Mouse (Mus musculus): ENCODE results near the gene Hyls1. TPM values are rescaled to one million over a fixed set of nuclear protein-coding genes. Genes with fewer than 3 reads are reported as not detected.
"Not testable (repeated sequence)": the region's sequence is repeated elsewhere in the genome, so short reads cannot be mapped to it uniquely, and the experiment has no call there.

The Hyls1 gene
- 26.1 and 29.5 TPM in 2 replicates for polyA plus RNA-seq (2011; ENCODE audit: insufficient read depth, insufficient read length, low read depth, missing spikeins)

GRCm38 (mm10) chr9:35569571-35570534 lies at the start of gene Hyls1, which contains the start of gene Pate2:
Gene Hyls1, minus strand, starts transcription at chr9:35570398.
Gene Pate2, plus strand, starts transcription at chr9:35570284.
- peak within 1 kb of the TSS; percentile 47 for H3K27ac ChIP-seq (ENCODE audit: insufficient read depth, low read length)
- no peaks in the 10 kb centered on the region for H3K27me3 ChIP-seq (ENCODE audit: control insufficient read depth, insufficient read depth, low read length, poor library complexity, severe bottlenecking)
- peak within 1 kb of the TSS; percentile 61 for H3K9ac ChIP-seq (ENCODE audit: low read depth, poor library complexity, severe bottlenecking)
- H3K36me3 ChIP-seq (ENCODE audit: control insufficient read depth, insufficient read depth, low read length, poor library complexity, severe bottlenecking) = peaks cover 35% of the 10 kb centered on the region
- no peak for TF ChIP-seq CTCF (IDR thresholded peaks at IDR 0.05; ENCODE audit: low read depth, low read length)
- peak; percentile 48 for TF ChIP-seq POLR2A (IDR thresholded peaks at IDR 0.05; ENCODE audit: insufficient read depth, low read length)
- no peak for TF ChIP-seq EP300 (IDR thresholded peaks at IDR 0.05; ENCODE audit: insufficient read depth, low read depth, low read length)
- H3K4me3 ChIP-seq (ENCODE audit: low read depth, low read length) = peak within 1 kb of the TSS; percentile 81
- H3K9me3 ChIP-seq (replicated peaks; ENCODE audit: control insufficient read depth, insufficient read depth, low read length, poor library complexity, severe bottlenecking) = no peaks in the 10 kb centered on the region
- no peaks in the 10 kb centered on the region for H3K4me1 ChIP-seq (ENCODE audit: control insufficient read depth, insufficient read depth, low read length)

GRCm38 (mm10) chr9:35616784-35617183 lies 46.6 kb upstream of the Hyls1 start:
- H3K9ac ChIP-seq (ENCODE audit: low read depth, poor library complexity, severe bottlenecking); H3K36me3 ChIP-seq (ENCODE audit: control insufficient read depth, insufficient read depth, low read length, poor library complexity, severe bottlenecking); H3K27ac ChIP-seq (ENCODE audit: insufficient read depth, low read length); H3K4me1 ChIP-seq (ENCODE audit: control insufficient read depth, insufficient read depth, low read length); H3K4me3 ChIP-seq (ENCODE audit: low read depth, low read length); H3K27me3 ChIP-seq (ENCODE audit: control insufficient read depth, insufficient read depth, low read length, poor library complexity, severe bottlenecking); H3K9me3 ChIP-seq (replicated peaks; ENCODE audit: control insufficient read depth, insufficient read depth, low read length, poor library complexity, severe bottlenecking): not testable (repeated sequence)

DNA sequence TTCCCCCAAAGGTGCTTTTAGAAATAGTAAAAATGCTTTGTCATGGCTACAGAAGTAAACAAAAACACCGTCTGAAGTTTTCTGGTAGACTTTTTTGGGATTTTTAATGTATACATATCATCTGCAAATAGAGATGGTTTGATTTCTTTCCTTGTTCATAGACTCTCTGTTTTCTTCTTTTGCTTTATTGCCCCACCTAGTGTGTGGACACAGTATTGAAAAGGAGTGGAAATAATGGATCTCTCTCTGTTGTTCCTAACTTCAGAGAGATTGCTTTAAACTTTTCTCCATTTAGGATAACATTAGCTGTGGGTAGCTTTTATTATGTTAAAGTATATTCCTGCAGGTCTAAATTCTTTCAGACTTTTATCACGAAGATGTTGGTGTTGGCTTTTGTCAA lies 43.8 kb upstream of the Hyls1 start:
- H3K9ac ChIP-seq (ENCODE audit: low read depth, poor library complexity, severe bottlenecking) = no peak overlapping the region
- TF ChIP-seq EP300 (IDR thresholded peaks at IDR 0.05; ENCODE audit: insufficient read depth, low read depth, low read length) (no peak), POLR2A (IDR thresholded peaks at IDR 0.05; ENCODE audit: insufficient read depth, low read length) (no peak), CTCF (IDR thresholded peaks at IDR 0.05; ENCODE audit: low read depth, low read length) (no peak)
- H3K27ac ChIP-seq (ENCODE audit: insufficient read depth, low read length) = no peak overlapping the region
- no peaks in the 10 kb centered on the region for H3K4me1 ChIP-seq (ENCODE audit: control insufficient read depth, insufficient read depth, low read length)
- H3K27me3 ChIP-seq (ENCODE audit: control insufficient read depth, insufficient read depth, low read length, poor library complexity, severe bottlenecking) = no peaks in the 10 kb centered on the region
- no peaks in the 10 kb centered on the region for H3K36me3 ChIP-seq (ENCODE audit: control insufficient read depth, insufficient read depth, low read length, poor library complexity, severe bottlenecking)
- H3K4me3 ChIP-seq (ENCODE audit: low read depth, low read length) = no peak overlapping the region
- no peaks in the 10 kb centered on the region for H3K9me3 ChIP-seq (replicated peaks; ENCODE audit: control insufficient read depth, insufficient read depth, low read length, poor library complexity, severe bottlenecking)

DNA sequence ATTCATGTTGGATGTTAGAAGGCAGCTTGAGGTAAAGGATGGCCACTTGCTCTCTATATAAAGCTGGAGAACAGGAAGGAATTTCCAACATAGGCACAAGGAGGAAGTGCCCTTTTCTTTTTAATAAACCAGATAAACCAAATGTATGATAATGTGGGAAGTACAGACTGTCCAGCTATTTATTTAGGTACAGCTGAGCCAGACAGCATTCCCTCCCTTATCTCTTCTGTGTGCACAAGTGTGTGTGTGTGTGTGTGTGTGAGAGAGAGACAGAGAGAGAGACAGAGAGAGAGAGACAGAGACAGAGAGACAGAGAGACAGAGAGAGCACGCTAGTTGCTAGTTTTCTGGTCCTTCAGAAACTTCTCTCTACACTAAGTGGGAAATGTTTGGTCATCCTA lies 41.6 kb upstream of the Hyls1 start, which contains the start of gene Pate4:
TSS of gene Pate4 (minus strand) at position 101 of the 400 bp plus-strand sequence.
- Histone ChIP-seq H3K4me3 (ENCODE audit: low read depth, low read length) (no peak within 1 kb of the TSS), H3K27me3 (ENCODE audit: control insufficient read depth, insufficient read depth, low read length, poor library complexity, severe bottlenecking) (no peaks in the 10 kb centered on the region), H3K4me1 (ENCODE audit: control insufficient read depth, insufficient read depth, low read length) (no peaks in the 10 kb centered on the region)

DNA sequence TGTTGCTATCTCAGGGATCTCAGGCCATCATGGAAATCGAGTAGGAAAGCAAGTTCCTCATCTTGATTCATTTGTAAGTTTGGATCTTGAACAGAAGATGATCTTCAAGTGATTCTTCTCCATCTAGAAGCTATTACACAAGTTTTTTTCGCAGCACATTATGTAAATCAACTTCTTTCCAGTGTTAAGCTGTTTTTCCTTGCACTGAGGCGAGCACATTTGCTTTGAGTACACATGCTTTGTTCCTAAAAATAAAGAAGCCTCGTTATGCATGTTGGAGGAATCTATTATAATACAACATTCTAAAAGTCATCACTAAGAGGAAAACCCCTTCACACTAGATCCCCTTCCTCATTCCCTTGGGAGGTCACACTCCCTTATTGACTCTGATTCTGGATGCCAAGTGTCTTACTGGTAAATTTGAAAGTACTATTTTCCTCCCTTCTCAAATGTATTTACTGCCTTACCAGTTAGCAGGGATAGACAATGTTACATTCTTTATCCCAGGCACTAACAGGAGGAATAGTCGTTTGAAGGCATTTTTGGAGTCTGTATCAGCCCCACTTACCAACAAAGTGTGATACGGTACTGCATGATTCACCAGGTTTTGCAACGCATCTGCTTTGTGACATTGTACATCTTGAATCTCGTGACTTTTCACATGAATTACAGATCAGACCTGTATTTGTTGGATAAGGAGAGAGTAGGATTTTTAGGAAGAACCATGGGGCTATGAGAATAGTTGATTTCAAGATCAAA lies 37.6 kb upstream of the Hyls1 start:
- H3K27me3 ChIP-seq (ENCODE audit: control insufficient read depth, insufficient read depth, low read length, poor library complexity, severe bottlenecking) = no peaks in the 10 kb centered on the region
- no peaks in the 10 kb centered on the region for H3K4me1 ChIP-seq (ENCODE audit: control insufficient read depth, insufficient read depth, low read length)
- no peak overlapping the region for H3K27ac ChIP-seq (ENCODE audit: insufficient read depth, low read length)
- no peaks in the 10 kb centered on the region for H3K9me3 ChIP-seq (replicated peaks; ENCODE audit: control insufficient read depth, insufficient read depth, low read length, poor library complexity, severe bottlenecking)
- TF ChIP-seq CTCF (IDR thresholded peaks at IDR 0.05; ENCODE audit: low read depth, low read length) (no peak), EP300 (IDR thresholded peaks at IDR 0.05; ENCODE audit: insufficient read depth, low read depth, low read length) (no peak), POLR2A (IDR thresholded peaks at IDR 0.05; ENCODE audit: insufficient read depth, low read length) (no peak)
- no peaks in the 10 kb centered on the region for H3K36me3 ChIP-seq (ENCODE audit: control insufficient read depth, insufficient read depth, low read length, poor library complexity, severe bottlenecking)
- no peak overlapping the region for H3K4me3 ChIP-seq (ENCODE audit: low read depth, low read length)
- H3K9ac ChIP-seq (ENCODE audit: low read depth, poor library complexity, severe bottlenecking) = no peak overlapping the region

More for the DNA sequence above, 41.6 kb upstream of the Hyls1 start, which contains the start of gene Pate4:
- Histone ChIP-seq H3K36me3 (ENCODE audit: control insufficient read depth, insufficient read depth, low read length, poor library complexity, severe bottlenecking) (no peaks in the 10 kb centered on the region), H3K27ac (ENCODE audit: insufficient read depth, low read length) (no peak within 1 kb of the TSS), H3K9me3 (replicated peaks; ENCODE audit: control insufficient read depth, insufficient read depth, low read length, poor library complexity, severe bottlenecking) (no peaks in the 10 kb centered on the region), H3K9ac (ENCODE audit: low read depth, poor library complexity, severe bottlenecking) (no peak within 1 kb of the TSS)
- no peak for TF ChIP-seq POLR2A (IDR thresholded peaks at IDR 0.05; ENCODE audit: insufficient read depth, low read length)
- TF ChIP-seq EP300 (IDR thresholded peaks at IDR 0.05; ENCODE audit: insufficient read depth, low read depth, low read length) = no peak
- no peak for TF ChIP-seq CTCF (IDR thresholded peaks at IDR 0.05; ENCODE audit: low read depth, low read length)

Measured in ES-Bruce4 (cell line).